Mouse (Mus musculus) intestine, embryonic 15.5 days (tissue): ENCODE data around the gene Mettl27. TPM values are rescaled to one million over a fixed set of nuclear protein-coding genes. Genes with fewer than 3 reads are reported as not detected.

Experiments
- ATAC-seq: fragments of 200-750 bp; cut with Nextera tagmentation; 2 replicates; pipeline ENCODE4 v1.8.0; 2017; ENCODE audit warnings: moderate TSS enrichment, moderate library complexity
- H3K27ac ChIP-seq: fragments of 300-500 bp; sonication (generic); 2 replicates; pipeline ENCODE4 v1.5.1; 2015; ENCODE audit warnings: mild to moderate bottlenecking, inconsistent platforms
- H3K27me3 ChIP-seq: fragments of 300-500 bp; sonication (generic); replicated peaks from 2 replicates; pipeline ENCODE4 v1.6.1; 2015; ENCODE audit warnings: inconsistent platforms
- H3K36me3 ChIP-seq: fragments of 300-500 bp; sonication (generic); 2 replicates; pipeline ENCODE4 v1.6.1; 2015; ENCODE audit warnings: inconsistent platforms
- H3K4me1 ChIP-seq: fragments of 300-500 bp; sonication (generic); replicated peaks from 2 replicates; pipeline ENCODE4 v1.6.1; 2015; ENCODE audit warnings: inconsistent platforms
- H3K4me2 ChIP-seq: fragments of 300-500 bp; sonication (generic); replicated peaks from 2 replicates; pipeline ENCODE4 v1.6.1; 2015; ENCODE audit warnings: mild to moderate bottlenecking, inconsistent platforms
- H3K4me3 ChIP-seq: fragments of 300-500 bp; sonication (generic); replicated peaks from 2 replicates; pipeline ENCODE4 v1.5.1; 2015; ENCODE audit warnings: inconsistent platforms
- H3K9ac ChIP-seq: fragments of 300-500 bp; sonication (generic); 2 replicates; pipeline ENCODE4 v1.6.1; 2015; ENCODE audit warnings: inconsistent platforms
- H3K9me3 ChIP-seq: fragments of 300-500 bp; sonication (generic); 2 replicates; pipeline ENCODE4 v1.6.1; 2016; ENCODE audit warnings: inconsistent platforms
- WGBS: fragments of 180-500 bp; shearing (Covaris S2); methylation state at CpG from one replicate; pipeline ENCODE4 v1.1.7; 2015; 5-methylcytosine and 5-hydroxymethylcytosine counted together
- polyA plus RNA-seq: library from polyadenylated mRNA; unstranded; fragments of >200 nt; fragmentation: Nextera tagmentation; extraction: Ambion mirVana; gene quantifications from 2 replicates; pipeline ENCODE4 v1.2.1, GENCODE M21; 2015

Gene Mettl27
- polyA plus RNA-seq, 1 experiment from 2014 or later = 18.5 TPM

DNA sequence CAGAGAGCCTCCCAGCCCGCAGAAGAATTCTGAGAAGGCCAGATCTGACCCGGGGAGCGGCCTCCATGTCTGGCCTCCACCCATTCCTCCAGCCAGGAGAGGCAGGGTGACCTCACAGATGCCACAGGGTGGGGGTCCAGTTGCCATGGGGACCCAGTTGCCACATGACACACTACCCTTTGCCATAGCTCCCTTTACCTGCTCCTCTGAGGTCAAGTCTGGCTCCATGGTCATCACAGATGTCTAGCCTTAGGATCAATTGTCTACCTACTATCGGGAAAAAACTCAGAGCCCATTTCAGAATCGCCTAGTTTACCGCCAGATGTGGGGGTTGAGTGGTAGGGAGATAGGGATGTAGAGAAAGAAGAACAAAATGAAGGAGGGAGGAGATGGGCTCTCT, 25.5 kb upstream of the Mettl27 start, which contains the start of gene Tmem270:
Gene Tmem270, minus strand, starts transcription at position 101 of the 400 bp plus-strand sequence.
- no peak within 1 kb of the TSS for H3K4me3 ChIP-seq
- no peak; the same call in 1 of the 2 replicates for ATAC-seq
- no peak within 1 kb of the TSS for H3K9ac ChIP-seq
- H3K27me3 ChIP-seq = no peaks in the 10 kb centered on the region
- H3K4me1 ChIP-seq = no peaks in the 10 kb centered on the region
- no peaks in the 10 kb centered on the region for H3K9me3 ChIP-seq
- no peaks in the 10 kb centered on the region for H3K36me3 ChIP-seq
- 0 out of 2 replicates have a peak within 1 kb of the TSS, but pooled peaks have one; percentile 11 for H3K4me2 ChIP-seq
- no peak within 1 kb of the TSS for H3K27ac ChIP-seq
- WGBS = 82% methylated on average over 6 of the region's 6 CpGs

DNA sequence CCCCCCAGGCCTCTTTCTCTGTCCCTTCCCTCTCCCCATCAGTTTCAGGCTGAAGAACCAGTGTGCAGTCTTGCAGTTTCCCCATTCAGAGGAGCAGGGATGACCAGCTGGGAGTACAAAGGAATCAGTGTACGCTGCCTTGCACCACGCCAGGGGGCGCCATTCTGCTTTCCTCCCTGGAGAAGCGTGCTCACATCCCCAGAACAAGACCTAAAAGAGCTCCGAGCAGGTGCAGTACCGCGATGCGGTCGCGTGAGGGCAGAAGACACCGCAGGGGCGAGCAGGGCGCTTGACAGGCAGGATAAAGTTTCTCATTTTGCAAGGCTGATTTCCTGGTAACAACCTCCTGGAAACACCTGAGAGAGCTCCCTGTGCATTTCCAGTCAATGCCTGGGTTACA, 25.0 kb upstream of the Mettl27 start:
- Histone ChIP-seq H3K27me3 (no peaks in the 10 kb centered on the region), H3K4me3 (no peak overlapping the region), H3K9me3 (no peaks in the 10 kb centered on the region), H3K9ac (no peak overlapping the region), H3K4me1 (no peaks in the 10 kb centered on the region), H3K27ac (no peak overlapping the region), H3K4me2 (0 out of 2 replicates have a peak overlapping the region, but pooled peaks have one; percentile 11), H3K36me3 (no peaks in the 10 kb centered on the region)
- 0% methylated on average over 13 of the region's 13 CpGs for WGBS
- peak; percentile 90 for ATAC-seq

- H3K9ac ChIP-seq = no peak overlapping the region
- no peaks in the 10 kb centered on the region for H3K9me3 ChIP-seq
- H3K27me3 ChIP-seq = no peaks in the 10 kb centered on the region
- no peak for ATAC-seq
- no peaks in the 10 kb centered on the region for H3K36me3 ChIP-seq
- no peak overlapping the region for H3K4me2 ChIP-seq
- no peak overlapping the region for H3K4me3 ChIP-seq
- H3K4me1 ChIP-seq = no peaks in the 10 kb centered on the region
- no peak overlapping the region for H3K27ac ChIP-seq
- WGBS = 93% methylated on average over 2 of the region's 2 CpGs
Observed at GRCm38 (mm10) chr5:134911901-134912300, 20.3 kb upstream of the Mettl27 start.

GRCm38 (mm10) chr5:134913352-134913751, 18.8 kb upstream of the Mettl27 start:
- no peak overlapping the region for H3K27ac ChIP-seq
- no peak overlapping the region for H3K9ac ChIP-seq
- H3K9me3 ChIP-seq = no peaks in the 10 kb centered on the region
- H3K4me1 ChIP-seq = no peaks in the 10 kb centered on the region
- H3K36me3 ChIP-seq = no peaks in the 10 kb centered on the region
- H3K4me2 ChIP-seq = no peak overlapping the region
- no peak overlapping the region for H3K4me3 ChIP-seq
- ATAC-seq = no peak
- no peaks in the 10 kb centered on the region for H3K27me3 ChIP-seq
- 73% methylated on average over 3 of the region's 3 CpGs for WGBS

- ATAC-seq = peak; percentile 68; the same call in 1 of the 2 replicates
- Histone ChIP-seq H3K4me2 (no peak overlapping the region), H3K9me3 (no peaks in the 10 kb centered on the region), H3K27me3 (no peaks in the 10 kb centered on the region), H3K27ac (no peak overlapping the region), H3K4me3 (no peak overlapping the region), H3K36me3 (no peaks in the 10 kb centered on the region), H3K4me1 (no peaks in the 10 kb centered on the region), H3K9ac (no peak overlapping the region)
- 67% methylated on average over 4 of the region's 4 CpGs for WGBS
Observed at GRCm38 (mm10) chr5:134913753-134914152, 18.4 kb upstream of the Mettl27 start.

- no peaks in the 10 kb centered on the region for H3K27me3 ChIP-seq
- ATAC-seq = no peak
- 71% methylated on average over 8 of the region's 8 CpGs for WGBS
- H3K4me3 ChIP-seq = no peak overlapping the region
- H3K4me1 ChIP-seq = no peaks in the 10 kb centered on the region
- H3K4me2 ChIP-seq = no peak overlapping the region
- no peaks in the 10 kb centered on the region for H3K36me3 ChIP-seq
- H3K9me3 ChIP-seq = no peaks in the 10 kb centered on the region
- H3K9ac ChIP-seq = no peak overlapping the region
- H3K27ac ChIP-seq = no peak overlapping the region
Observed at GRCm38 (mm10) chr5:134914510-134914909, 17.7 kb upstream of the Mettl27 start.

- H3K4me1 ChIP-seq = no peaks in the 10 kb centered on the region
- H3K4me2 ChIP-seq = no peak within 1 kb of the TSS
- no peak within 1 kb of the TSS for H3K4me3 ChIP-seq
- no peak within 1 kb of the TSS for H3K27ac ChIP-seq
- H3K9me3 ChIP-seq = no peaks in the 10 kb centered on the region
- no peaks in the 10 kb centered on the region for H3K36me3 ChIP-seq
- 75% methylated on average over 8 of the region's 8 CpGs for WGBS
- peak; percentile 50; the same call in 1 of the 2 replicates for ATAC-seq
- H3K9ac ChIP-seq = no peak within 1 kb of the TSS
- no peaks in the 10 kb centered on the region for H3K27me3 ChIP-seq
Observed at GRCm38 (mm10) chr5:134915311-134915710, 16.9 kb upstream of the Mettl27 start, which contains the start of gene Cldn13. TSS of gene Cldn13 (minus strand) at chr5:134915526.

DNA sequence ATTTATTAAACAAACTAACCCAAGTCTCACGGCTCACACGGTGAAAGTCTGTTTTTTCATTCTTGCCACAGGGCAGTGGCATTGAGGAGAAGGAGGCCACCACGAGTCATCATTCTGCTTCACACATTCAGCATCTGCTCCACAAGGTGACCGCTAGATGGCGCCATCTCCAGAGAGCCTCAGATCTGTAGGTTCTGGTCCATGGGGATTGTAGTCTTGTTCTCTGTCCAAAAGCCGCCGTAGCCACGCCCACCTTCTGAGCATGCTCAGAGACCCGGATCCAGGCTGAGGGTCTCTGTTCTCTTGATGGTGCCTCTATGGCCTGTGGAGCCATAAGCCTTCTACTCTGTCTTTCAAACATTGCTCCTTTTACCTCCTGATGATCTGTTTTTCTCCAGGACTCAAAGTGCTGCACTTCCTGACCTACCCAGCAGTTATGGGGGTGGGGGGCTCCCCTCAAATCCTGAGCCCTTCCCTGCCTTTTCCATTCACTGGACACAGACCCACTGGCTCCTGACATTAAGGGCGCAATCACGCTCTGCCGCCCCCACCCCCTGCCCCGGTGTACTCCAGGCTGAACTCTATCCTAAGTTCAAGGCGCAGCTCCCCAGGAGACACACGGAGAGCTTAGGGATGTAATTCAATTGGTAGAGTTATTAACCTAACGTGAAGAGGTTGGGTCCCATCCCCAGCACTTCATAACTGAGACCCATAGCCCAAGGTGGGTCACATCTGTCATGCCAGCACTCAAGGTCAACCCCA, 13.9 kb upstream of the Mettl27 start:
- ATAC-seq = peak; percentile 30; the same call in 1 of the 2 replicates
- 46% methylated on average over 16 of the region's 16 CpGs for WGBS

DNA sequence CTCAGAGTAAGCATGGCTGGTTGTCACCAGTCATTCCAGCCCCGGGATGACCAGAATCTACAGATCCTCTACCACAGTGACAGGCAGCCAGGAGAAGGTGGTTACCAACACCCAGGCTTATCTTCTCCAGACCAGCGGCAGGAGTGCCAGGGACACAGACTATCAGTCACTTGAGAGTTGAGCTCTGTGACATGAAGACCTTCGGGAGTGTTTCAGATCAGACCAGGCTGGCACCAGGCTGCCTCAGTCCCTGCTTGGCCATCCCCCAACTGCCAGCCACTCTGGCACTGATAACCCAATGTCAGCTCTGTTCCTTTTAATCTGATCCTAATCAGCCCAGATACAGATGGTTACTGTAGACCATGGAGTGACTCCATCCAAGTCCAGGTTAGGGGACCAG, 13.1 kb upstream of the Mettl27 start:
- no peak overlapping the region for H3K4me3 ChIP-seq
- H3K36me3 ChIP-seq = no peaks in the 10 kb centered on the region
- no peaks in the 10 kb centered on the region for H3K9me3 ChIP-seq
- peak; percentile 66; the same call in 1 of the 2 replicates for ATAC-seq
- no peak overlapping the region for H3K4me2 ChIP-seq
- WGBS = 87% methylated on average over 3 of the region's 3 CpGs
- H3K27me3 ChIP-seq = no peaks in the 10 kb centered on the region
- no peaks in the 10 kb centered on the region for H3K4me1 ChIP-seq
- H3K27ac ChIP-seq = no peak overlapping the region
- H3K9ac ChIP-seq = no peak overlapping the region

More for the DNA sequence above, 13.9 kb upstream of the Mettl27 start:
- Histone ChIP-seq H3K36me3 (no peaks in the 10 kb centered on the region), H3K9me3 (no peaks in the 10 kb centered on the region), H3K4me2 (no peak overlapping the region), H3K27me3 (no peaks in the 10 kb centered on the region), H3K27ac (no peak overlapping the region), H3K9ac (no peak overlapping the region), H3K4me3 (no peak overlapping the region), H3K4me1 (no peaks in the 10 kb centered on the region)

GRCm38 (mm10) chr5:134920106-134920687, 12.0 kb upstream of the Mettl27 start:
- Histone ChIP-seq H3K9me3 (no peaks in the 10 kb centered on the region), H3K9ac (no peak overlapping the region), H3K4me2 (no peak overlapping the region), H3K4me3 (no peak overlapping the region), H3K27me3 (no peaks in the 10 kb centered on the region), H3K36me3 (no peaks in the 10 kb centered on the region), H3K27ac (no peak overlapping the region), H3K4me1 (no peaks in the 10 kb centered on the region)
- WGBS = 72% methylated on average over 6 of the region's 6 CpGs
- 0 out of 2 replicates have a peak, but pooled peaks have one; percentile 15 for ATAC-seq

DNA sequence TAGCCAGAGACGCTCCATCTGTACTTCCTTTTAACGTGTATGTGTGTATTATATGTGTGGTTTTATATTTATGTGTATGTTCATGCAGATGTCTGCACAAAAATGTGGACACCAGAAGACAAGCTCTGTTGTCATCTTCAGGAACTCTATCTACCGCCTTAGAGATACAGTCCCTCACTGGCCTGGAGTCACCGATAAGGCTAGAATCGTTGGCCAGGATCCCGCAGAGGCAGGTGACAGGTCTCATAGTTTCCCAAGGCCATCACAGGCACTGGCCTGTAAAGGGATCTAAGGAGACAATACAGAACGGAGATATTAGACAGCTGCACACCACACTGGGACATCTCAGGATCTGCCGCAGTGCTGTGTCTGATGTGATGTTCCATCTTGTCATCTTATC, 11.1 kb upstream of the Mettl27 start:
- H3K36me3 ChIP-seq = no peaks in the 10 kb centered on the region
- no peak overlapping the region for H3K4me3 ChIP-seq
- 88% methylated on average over 8 of the region's 8 CpGs for WGBS
- no peaks in the 10 kb centered on the region for H3K9me3 ChIP-seq
- no peak overlapping the region for H3K4me2 ChIP-seq
- H3K4me1 ChIP-seq = no peaks in the 10 kb centered on the region
- no peak overlapping the region for H3K27ac ChIP-seq
- no peaks in the 10 kb centered on the region for H3K27me3 ChIP-seq
- ATAC-seq = no peak
- no peak overlapping the region for H3K9ac ChIP-seq

GRCm38 (mm10) chr5:134923141-134923540, 9.0 kb upstream of the Mettl27 start:
- WGBS = 68% methylated on average over 6 of the region's 6 CpGs
- Histone ChIP-seq H3K4me2 (no peak overlapping the region), H3K27ac (no peak overlapping the region), H3K4me3 (no peak overlapping the region), H3K4me1 (no peaks in the 10 kb centered on the region), H3K9ac (no peak overlapping the region), H3K27me3 (no peaks in the 10 kb centered on the region), H3K36me3 (no peaks in the 10 kb centered on the region), H3K9me3 (no peaks in the 10 kb centered on the region)
- ATAC-seq = no peak
